Mouse (Mus musculus) gonadal fat pad, adult 2 months (tissue): ENCODE results near the gene Sirt7. TPM values are rescaled to one million over a fixed set of nuclear protein-coding genes. Genes with fewer than 3 reads are reported as not detected.
"Not testable (repeated sequence)": the region's sequence is repeated elsewhere in the genome, so short reads cannot be mapped to it uniquely, and the experiment has no call there.

Source experiments
- DNase-seq: peaks from one replicate; pipeline ENCODE4 v3.0.0-alpha.2; 2012; ENCODE audit warnings: low read depth
- polyA plus RNA-seq: library from polyadenylated mRNA; depleted of rRNA; stranded (reverse); fragments of >200 nt; gene quantifications from 2 replicates; pipeline ENCODE4 v1.2.3, GENCODE M21; 2012

The Sirt7 gene
- polyA plus RNA-seq, 1 experiment, result 61.4 TPM

DNA sequence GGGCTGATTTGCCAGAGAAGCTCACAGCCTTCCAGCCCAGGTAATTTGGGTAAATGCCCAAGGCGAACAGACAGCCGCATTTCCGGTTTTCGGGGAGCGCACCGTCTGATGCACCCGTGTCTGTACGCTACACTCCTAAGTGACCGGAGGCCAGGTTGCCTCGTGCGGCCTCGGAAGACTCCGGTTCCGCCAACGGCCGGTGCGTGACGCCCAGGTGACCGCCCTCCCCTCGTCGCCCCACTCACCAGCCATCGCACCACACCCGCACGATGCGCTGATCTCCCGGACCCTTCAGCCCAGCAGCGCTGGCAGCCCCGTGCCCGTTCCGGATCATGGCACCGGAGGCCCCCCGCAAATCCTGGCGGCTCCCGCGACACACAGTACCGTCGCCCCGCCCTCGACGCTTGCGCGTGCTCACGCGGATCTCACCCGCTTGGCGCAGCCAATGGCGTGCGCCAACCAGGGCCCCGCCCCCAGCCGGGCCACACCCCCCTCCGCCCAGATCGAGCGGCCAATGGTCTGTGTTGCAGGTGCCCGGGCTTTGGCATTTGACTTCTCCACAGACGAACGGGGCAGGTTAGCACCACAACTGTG lies 7.4 kb downstream of the Sirt7 start, which contains the start of gene Pcyt2:
TSS of gene Pcyt2 (minus strand) at position 418 of the 594 bp plus-strand sequence.
- no peak for DNase-seq

DNA sequence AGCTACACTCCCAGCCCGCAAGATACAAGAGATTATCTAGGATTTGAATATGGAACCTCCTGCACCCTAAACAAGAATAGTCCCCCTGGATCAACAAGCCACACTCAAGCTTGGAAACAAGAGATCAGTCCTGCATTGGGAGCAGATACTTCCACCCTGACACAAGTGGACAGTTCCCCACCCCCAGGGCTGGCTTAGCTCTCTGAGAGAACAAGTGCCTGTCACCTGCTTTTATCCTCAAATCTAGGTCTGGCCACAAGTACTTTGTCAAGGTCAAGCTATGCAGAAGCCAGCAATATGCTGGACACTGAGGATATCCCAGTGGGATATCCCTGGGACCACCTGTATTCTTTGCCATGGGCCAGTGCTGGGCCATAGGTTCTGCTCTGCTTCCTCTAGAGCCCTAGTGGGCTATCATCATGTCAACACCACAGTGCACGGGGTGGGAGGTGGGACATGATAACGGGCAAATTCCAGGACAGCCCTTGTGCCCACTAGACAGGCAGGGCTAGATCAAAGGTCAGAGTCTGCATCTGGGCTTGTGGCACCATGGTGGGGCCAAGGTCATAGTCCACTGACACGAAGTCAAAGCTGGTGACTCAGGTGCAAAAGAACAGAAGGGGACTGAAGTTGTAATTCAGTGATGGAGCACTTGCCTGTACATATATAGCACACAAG lies 8.3 kb downstream of the Sirt7 start:
- no peak for DNase-seq

DNA sequence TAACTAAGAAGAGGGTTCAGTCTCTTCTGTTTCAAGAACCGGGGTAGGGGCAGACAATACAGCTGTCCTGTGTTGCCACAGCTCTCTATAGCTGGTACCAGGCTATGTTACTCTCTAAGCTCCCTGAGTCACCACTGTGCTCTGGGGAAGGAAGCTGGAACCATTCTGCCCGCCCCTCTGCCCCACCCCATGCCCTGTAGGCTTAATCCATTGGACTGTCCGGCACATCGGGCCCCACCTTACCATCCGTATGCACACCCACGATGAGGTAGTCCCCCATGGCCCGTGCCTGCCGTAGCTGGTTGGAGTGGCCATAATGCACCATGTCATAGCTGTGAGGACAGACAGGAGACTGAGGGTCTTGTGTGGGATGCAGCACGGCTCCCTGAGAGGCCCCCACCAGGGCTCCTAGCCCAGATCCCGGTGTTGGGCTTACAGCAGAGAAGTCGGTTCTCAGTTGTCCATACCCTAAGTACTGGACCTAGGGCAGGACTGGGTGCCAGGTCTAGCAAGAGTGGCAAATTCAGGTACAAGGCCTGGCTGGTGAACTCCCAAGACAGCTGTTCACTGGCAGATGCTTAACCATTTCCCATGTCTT lies 9.3 kb downstream of the Sirt7 start:
- no peak for DNase-seq

DNA sequence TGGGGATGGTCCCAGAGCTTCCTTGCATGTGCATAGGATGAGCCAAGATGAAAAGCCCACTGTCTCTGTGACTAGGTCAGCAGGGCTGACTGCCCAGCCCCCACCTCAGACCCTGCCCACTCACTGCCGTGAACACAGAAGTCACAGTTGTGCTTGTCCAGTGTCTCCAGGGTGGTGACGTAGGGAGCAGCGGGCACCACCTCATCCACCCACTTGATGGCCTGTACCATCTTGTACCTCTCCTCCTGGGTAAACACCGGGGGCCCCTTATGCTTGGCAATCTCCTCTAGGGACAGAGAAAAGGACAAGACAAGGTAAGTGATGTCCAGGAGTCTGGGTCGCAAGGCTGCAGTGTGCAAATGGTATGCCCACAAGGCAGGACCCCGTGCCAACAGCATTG lies 9.9 kb downstream of the Sirt7 start:
- DNase-seq, result no peak

DNA sequence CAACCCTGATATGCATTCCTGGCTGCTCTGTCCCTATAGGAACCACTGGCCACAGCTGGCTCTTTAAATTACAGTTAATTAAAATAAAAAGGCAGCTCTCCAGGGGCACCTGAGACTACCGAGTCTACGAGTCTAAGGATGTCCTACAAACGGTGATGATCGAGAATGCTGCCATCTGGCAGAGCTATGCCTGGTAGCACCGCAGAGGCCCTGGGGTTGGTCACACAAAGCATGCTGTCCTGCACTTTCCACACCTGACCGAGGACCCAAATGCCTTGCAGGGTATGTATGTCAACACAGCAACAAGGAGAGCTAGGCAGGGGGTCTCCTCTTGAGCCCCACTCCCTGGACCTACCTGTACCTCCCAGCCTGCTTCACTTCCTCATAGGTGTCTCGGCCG lies 11.1 kb downstream of the Sirt7 start:
- no peak for DNase-seq

DNA sequence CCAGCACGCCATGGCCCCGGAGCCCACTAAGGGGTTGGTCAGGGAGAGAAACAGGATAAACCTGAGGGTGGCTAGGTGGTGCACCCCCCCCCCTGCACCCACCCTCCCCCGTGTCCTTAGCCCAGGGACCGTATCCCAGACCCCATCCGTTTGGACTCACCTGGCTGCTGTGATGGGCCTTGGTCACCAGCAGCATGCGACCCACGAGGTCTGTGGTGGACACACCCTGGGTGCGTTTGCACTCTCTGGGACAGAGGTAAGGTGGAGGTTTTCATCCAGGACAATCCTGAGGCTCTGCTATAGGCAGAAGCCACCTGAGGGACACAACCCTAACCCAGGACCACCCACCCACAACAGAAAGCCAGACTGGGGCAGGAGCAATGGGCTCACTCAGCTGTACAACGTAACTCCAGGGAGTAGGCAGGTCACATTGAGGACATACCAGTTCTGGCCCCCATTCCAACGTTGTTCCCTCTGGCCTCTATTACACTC lies 11.5 kb downstream of the Sirt7 start:
- no peak for DNase-seq

DNA sequence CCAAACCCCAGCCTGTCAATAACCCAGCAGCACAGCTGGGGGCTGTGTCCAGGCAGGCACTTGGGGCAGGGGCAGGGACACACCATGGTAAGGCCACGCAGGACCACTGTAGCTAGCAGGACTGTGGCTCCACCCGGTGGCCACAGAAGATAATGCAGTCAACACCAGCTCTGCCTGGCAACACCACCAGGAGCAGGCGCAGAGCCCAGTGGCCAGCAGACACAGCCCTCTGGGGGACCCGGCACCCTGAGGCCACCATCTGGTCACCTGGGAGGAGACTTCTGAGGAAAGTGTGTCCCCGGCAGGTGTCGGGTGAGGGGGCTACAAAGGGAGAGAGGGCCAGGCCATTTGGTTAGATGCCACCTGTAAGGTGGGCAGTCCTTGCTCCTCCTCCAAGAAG lies 12.3 kb downstream of the Sirt7 start:
- no peak for DNase-seq

DNA sequence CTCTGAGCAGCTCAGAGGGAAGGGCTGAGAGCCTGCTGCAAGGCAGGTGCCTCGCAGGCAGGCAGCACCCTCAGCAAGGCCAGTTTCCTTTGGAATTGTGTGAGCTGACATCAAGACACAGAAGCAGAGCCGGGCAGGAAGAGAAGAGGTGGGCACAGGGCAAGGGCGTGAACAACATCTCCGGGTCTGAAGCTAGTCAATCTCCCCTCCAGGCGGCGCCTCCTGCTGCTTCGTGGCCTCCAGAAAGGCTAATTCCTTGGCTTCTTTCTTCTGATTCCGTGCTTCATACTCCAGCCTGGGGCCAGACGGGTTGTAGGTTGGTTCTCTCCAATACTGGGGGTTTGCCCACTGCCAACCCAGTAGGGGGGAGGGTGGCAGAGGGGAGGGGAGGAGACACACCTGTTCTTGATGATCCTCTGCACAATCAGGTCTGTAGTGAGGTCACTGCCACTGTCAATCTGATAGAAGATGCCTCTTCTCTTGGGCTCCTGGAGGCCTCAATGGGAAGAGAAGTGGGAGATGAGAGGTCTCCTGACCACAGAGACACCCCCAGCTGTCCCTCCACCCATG lies 14.5 kb downstream of the Sirt7 start:
- DNase-seq, result no peak

DNA sequence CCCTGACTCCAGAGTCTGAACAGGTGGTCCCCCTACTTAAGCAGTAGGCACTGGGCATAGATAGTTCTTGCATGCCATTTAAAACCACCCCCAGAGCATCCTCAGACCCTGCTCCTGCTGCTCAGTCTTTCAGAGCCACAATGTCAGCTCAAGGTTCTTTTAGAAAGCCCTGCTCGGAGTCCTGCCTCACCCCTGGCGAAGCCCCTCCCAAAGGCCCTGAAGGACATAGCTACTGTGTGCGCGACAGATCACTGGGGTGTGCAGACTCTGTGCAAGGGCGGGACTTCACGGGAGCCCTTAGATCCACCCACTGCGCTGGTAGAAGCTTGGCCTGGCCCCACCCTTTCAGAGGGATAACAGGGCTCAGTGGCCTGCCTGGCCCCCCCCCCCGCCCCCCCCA lies 15.8 kb downstream of the Sirt7 start:
- no peak for DNase-seq

DNA sequence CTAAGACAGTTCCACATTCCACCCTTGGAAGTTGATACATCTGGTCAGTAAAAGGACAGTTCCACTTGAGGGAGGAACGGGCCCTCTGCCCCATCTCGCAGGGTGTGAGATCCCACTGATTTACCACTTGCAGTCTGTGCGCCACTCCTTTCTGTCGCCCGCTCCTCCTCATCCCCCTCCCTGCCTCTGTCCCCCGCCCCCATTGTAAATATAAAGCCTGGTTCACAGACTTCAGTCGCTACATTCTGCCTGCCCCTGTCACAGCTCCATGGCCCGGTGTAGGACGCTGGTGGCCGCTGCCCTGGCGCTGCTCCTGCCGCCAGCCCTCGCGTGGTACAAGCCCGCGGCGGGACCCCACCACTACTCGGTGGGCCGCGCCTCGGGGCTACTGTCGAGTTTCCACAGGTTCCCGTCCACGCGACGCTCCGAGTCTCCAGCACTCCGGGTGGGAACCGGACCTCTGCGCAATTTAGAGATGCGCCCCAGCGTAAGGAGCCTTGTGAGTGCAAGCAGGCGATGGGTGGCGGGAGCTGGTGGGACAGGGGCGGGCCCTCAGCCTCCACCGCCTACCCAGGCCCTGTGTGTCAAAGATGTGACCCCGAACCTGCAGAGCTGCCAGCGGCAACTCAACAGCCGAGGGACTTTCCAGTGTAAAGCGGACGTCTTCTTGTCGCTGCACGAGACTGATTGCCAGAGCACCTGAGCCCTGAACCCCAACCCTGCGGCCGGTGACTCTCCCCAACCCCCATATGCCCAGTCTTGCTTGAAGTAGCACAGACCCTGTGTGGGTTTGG lies 16.6 kb downstream of the Sirt7 start, which contains the start of gene Npb:
TSS of gene Npb (plus strand) at position 237 of the 794 bp plus-strand sequence.
- no peak for DNase-seq

DNA sequence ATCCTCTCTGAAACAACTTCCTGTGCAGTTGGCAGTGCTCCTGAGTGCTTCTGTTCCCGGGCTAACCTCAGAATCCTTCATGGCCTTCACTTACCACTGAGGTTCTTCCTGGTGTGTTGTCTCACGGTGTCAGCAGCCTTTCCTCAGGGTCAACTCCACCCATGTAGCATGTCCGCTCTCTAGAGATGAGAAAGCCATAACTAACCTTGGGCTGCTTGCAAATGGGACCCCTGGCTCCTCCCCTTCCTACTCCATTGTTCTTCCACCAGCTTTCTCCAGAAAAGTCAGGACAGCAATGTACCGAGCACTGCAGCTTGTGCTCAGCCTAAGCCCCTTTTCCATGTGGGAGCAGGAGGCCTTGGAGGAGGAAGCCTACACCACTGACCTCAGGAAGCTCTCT lies 18.3 kb downstream of the Sirt7 start:
- no peak for DNase-seq

DNA sequence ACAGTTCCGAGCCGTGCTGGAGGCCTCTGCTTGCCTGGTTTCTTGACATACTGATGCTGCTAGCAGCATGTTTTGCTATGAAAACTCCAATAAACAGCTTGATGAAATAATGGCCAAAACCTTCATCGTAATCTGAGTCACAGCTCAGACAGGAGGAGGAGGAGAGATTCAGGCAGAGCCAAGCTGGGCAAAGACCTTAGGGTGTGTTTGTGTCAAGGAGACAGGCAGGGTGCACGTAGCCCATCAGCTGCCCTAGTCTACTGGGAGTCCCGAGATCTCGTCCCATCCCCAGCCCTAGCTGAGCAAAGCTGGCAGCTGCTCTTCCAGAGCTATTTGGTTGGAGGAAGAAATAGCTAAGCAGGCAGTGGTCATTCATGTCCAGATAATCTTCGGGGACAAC lies 19.4 kb downstream of the Sirt7 start:
- no peak for DNase-seq

DNA sequence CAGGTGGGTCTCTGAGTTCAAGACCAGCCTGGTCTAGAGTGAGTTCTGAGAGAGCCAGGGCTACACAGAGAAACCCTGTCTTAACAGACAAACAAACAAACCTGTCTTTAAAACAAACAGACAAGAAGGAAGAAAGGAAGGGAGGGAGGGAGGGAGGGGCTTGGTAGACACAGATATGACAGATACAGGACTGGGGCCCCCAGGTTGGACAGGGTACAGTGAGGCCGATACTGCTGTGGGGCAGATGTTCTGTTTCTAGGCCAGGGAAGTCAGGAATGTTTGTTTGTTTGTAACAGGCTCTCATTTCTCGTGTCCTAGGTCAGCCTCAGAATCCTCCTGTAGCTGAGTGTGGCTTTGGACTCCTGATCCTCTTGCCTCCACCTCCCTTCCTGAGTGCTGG lies 21.5 kb downstream of the Sirt7 start:
- DNase-seq, result no peak

DNA sequence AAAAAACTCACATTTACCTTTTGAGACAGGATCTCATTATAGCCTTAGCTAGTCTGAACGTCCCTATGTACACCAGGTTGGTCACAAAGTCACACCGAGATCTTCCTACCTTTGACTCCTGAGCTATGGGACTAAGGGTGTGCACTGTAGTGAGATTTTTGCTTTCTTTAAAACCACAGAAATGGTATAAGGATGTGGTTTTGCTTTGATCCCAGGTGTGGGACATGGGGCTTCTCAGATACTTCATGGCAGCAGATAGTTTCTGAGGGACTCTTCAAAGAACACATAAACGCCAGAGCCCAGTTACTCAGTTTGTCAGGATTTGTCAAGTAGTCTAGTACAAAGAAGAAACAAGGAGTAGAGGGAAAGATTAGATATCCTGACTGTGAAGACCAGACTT lies 24.3 kb downstream of the Sirt7 start:
- no peak for DNase-seq

DNA sequence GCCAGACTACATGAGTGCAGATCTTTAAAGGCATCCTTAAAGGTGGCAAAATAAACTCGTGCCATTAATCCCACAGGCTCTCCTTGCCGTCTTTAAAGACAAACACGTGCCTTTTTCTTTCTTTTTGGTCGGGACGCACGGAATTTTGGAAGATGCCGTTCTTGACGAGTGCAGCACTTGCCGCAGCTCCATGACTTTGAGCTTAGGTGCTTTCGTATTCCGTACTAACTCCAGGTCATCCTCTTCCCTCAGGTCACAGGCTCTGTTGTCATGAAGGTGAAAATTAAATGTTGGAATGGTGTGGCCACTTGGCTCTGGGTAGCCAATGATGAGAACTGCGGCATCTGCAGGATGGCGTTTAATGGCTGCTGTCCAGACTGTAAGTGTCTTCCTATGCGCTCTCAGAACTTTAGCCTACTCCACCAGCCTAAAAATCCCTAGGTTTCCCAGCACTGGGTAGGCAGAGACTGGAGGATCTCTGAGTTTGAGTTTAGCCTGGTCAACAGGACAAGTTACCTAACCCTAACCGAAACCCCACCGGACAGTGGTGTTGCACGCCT lies 26.0 kb downstream of the Sirt7 start:
- no peak for DNase-seq

DNA sequence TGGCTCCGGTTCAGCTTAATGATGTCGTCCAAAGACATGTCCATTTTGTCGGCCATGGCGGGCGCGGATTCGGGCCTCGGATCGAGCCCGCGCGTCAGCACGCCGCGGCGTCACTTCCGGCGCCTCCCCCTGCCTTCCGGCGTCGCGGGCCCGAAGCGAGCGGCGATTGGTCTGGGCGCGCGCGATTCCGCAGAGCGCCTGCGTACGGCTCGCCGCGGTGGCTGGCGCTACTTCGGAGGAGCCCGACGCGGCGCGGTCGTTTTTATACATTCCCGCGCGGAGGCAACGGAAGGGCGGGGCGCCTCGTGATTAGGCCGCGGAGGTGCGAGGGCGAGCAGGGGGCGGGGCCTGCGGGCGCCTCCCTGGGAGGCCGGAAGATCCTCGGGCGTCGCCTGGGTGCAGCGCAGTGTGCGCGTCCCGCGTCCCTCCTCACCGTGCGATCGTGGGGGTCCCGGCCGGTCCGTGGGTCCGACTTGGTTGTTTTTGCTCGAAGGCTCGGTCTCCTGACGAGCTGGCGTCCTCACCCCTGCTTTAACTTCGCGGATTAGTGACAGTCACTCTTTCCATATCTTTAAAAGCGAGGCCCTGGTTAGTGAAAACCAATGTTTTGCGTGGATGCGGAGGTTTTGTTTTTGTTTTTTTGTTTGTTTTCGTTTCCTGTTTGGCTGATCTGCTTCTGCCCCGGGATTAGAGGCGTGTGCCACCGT lies 26.6 kb downstream of the Sirt7 start, which contains the start of the genes Alyref and Anapc11:
TSS of gene Alyref (minus strand) at position 83 of the 707 bp plus-strand sequence.
TSS of gene Anapc11 (plus strand) at position 139 of the 707 bp plus-strand sequence.
- DNase-seq, result peak; percentile 51

DNA sequence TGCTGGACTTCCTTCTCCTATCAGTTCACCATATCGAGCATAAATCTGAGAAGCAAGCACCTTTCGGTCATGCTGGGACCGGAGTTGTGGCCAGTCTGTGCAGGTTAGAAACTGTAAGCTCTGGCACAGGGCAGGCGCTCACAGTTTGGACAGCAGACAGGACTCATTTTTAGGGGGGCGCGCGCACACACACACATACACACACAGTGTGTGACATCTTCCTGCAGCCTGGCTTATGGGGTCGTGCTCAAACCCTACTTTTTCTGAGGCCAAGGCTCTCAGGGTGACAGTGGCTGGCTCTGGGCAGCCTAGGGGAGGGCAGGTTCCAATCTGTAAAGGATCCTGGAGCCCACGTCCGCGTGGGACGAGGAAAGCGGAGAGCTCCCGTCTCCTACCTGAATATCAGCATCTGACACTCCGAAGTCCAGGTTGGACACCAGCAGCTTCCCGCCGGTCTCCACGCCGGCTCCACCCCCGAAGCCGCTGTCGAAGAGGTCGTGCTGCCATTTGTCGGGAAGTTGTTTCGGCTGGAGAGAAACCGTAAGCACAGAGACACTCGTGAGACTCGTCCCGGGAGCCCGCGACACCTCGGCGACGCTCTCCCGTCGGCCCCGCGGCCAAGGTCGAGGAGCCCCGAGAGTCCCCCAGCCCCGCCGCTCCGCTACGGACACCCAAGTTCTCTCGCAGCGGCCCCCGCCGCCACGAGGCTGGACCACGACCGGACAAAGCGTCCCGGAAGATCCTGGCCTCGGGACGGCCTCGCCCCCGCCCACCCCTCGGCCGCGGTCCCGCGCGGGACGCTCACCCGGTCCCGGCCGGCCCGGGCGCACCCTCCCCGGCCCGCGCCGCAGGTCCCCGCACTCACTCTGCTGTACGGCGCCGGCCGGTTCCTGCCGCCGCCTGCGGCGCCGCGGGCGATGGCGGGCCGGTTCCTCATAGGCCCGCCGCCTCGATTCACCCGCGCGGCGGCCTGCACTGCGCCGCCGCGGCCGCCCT lies 27.5 kb downstream of the Sirt7 start:
- no peak for DNase-seq

DNA sequence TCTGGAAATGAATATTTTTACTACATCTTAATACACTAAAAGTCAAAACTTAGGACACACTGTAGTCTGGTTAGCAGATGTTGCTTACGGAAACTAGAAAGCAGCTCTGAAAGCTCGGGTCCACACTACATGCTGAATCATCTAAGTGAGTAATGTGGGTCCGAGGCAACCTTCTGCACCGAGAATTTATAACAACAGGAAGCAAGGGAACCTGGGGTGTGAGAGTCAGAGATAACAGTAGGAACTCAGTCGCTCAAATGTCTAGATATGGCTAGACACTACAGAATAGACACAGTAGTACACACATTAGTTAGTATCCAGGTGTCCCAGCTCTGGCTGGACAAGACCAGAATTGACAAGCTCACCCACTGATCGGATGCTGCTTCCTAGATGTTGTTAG lies 36.5 kb downstream of the Sirt7 start:
- no peak for DNase-seq

DNA sequence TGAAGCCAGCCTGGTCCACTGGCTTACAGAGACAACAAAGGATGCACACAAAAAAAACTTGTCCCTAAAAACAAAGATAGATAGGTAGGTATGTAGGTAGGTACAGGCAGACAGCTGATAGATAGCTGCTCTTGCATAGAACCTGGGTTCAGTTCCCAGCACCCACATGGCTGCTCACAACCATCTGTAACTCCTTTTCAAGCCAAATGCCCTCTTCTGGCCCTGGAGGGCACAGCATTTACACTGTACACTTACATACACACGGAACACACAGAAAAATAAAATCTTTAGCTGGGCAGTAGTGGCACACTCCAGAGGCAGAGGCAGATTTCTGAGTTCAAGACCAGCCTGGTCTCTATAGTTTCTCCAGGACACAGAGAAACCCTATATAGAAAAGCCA lies 41.1 kb downstream of the Sirt7 start:
- DNase-seq, result no peak

DNA sequence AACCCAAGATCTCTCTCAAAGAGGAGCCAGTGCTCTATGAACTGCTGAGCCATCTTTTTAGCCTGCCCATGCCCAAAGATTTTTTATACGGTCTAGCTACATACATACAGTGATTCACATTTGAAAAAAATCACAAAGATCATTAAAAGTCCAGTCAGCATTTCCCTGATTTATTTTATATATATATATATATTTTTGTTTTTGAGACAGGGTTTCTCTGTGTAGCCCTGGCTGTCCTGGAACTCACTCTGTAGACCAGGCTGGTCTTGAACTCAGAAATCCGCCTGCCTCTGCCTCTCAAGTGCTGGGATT lies 42.1 kb downstream of the Sirt7 start:
- not testable (repeated sequence) for DNase-seq
